Mouse (Mus musculus) erythroblast, embryonic 14.5 days (primary cell): ENCODE data around the gene Vcam1. TPM values are rescaled to one million over a fixed set of nuclear protein-coding genes. Genes with fewer than 3 reads are reported as not detected.

ENCODE experiments used
- H3K27me3 ChIP-seq: 2 replicates; pipeline ENCODE4 v1.6.1; 2012; ENCODE audit warnings: inconsistent platforms; ENCODE audit not compliant: control insufficient read depth
- H3K36me3 ChIP-seq: 2 replicates; pipeline ENCODE4 v1.6.1; 2012; ENCODE audit warnings: mild to moderate bottlenecking, inconsistent platforms; ENCODE audit not compliant: control insufficient read depth
- H3K4me1 ChIP-seq: 2 replicates; pipeline ENCODE4 v1.6.1; 2012; ENCODE audit warnings: inconsistent platforms; ENCODE audit not compliant: control insufficient read depth
- H3K4me3 ChIP-seq: replicated peaks from 2 replicates; pipeline ENCODE3; 2012; ENCODE audit warnings: moderate library complexity, mild to moderate bottlenecking, inconsistent platforms
- H3K9me3 ChIP-seq: 2 replicates; pipeline ENCODE4 v1.6.1; 2012; ENCODE audit warnings: low read length, inconsistent platforms, mixed read lengths; ENCODE audit not compliant: control insufficient read depth
- GATA1 ChIP-seq: IDR thresholded peaks from 2 replicates; pipeline ENCODE4 v1.6.1; 2012; ENCODE audit warnings: low read length, inconsistent platforms, mixed read lengths
- TAL1 ChIP-seq: IDR thresholded peaks from 3 replicates; pipeline ENCODE4 v1.6.1; 2012; ENCODE audit warnings: low read length, inconsistent platforms, mixed read lengths
- polyA plus RNA-seq: library from polyadenylated mRNA; stranded (reverse); fragments of >175 nt; gene quantifications from 2 replicates; pipeline ENCODE4 v1.2.3, GENCODE M21; 2012

Vcam1 gene
- polyA plus RNA-seq, 1 experiment, result 0.16 TPM

GRCm38 (mm10) chr3:116078490-116078889 lies 51.0 kb downstream of the Vcam1 start:
- H3K4me3 ChIP-seq, result no peak overlapping the region
- no peaks in the 10 kb centered on the region for H3K9me3 ChIP-seq
- H3K4me1 ChIP-seq, result no peaks in the 10 kb centered on the region
- H3K27me3 ChIP-seq, result no peaks in the 10 kb centered on the region
- H3K36me3 ChIP-seq, result no peaks in the 10 kb centered on the region
- TF ChIP-seq GATA1, result no peak
- TF ChIP-seq TAL1, result no peak

DNA sequence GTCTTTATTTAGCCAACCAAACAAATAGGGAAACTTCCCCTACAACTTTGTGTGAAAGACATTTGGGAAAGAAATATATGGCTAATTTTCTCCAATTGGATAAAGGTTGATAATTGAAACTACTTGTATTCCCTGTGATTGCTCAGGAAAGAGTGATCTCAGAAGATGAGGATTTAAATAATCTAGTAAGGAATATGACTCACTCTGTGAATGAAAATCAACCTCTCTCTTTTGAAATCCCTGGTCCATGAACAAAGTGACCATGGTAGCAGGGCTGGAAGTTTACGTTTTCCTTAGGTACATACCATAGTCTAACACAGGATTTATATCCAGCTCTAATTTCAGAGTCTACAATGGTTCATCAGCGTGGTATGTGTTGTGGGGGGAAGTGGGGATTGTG lies 52.7 kb downstream of the Vcam1 start:
- Histone ChIP-seq H3K4me3 (no peak overlapping the region), H3K9me3 (no peaks in the 10 kb centered on the region), H3K27me3 (no peaks in the 10 kb centered on the region), H3K36me3 (no peaks in the 10 kb centered on the region), H3K4me1 (no peaks in the 10 kb centered on the region)
- no peak for TF ChIP-seq GATA1
- no peak for TF ChIP-seq TAL1

DNA sequence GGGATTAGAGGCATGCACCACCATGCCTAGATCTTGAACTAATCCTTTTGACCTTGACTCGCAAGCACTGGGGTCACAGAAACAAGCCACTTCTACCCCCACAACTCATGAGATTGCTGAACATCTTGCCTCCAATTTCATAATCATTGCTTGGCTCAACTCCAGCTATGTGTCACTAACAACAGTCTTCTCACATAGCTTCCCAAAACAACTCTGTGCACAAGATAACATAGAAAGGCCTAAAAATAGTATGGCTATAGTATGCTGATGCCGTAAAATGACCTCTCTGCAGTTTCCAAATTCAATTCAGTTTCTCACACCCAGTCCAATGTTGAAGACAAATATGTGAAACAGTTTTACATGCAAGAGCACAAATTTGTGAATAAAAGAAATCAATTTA lies 56.9 kb downstream of the Vcam1 start:
- Histone ChIP-seq H3K9me3 (no peaks in the 10 kb centered on the region), H3K36me3 (no peaks in the 10 kb centered on the region), H3K4me3 (no peak overlapping the region), H3K4me1 (no peaks in the 10 kb centered on the region), H3K27me3 (no peaks in the 10 kb centered on the region)
- no peak for TF ChIP-seq GATA1
- TF ChIP-seq TAL1, result no peak

DNA sequence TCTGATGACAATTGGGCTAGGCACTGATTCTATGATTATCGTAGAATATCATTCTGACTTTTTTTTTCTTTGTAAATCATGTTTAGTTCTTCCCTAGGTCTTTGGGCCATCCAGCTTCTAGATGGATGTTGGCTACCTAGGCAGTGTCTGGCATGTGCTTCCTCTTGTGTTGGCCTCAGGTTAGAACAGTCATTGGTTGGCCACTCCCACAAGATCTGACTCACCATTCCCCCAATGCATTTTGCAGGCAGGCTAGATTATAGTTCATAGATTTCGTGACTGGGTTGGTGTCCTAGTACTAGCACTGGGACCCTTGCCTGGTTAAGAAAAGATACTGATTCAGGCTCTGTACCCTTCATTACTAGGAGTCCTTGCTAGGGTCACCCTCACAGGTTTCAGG lies 67.3 kb downstream of the Vcam1 start:
- no peak overlapping the region for H3K4me3 ChIP-seq
- H3K4me1 ChIP-seq, result no peaks in the 10 kb centered on the region
- H3K36me3 ChIP-seq, result no peaks in the 10 kb centered on the region
- TF ChIP-seq GATA1, result no peak
- no peak for TF ChIP-seq TAL1
- H3K9me3 ChIP-seq, result no peaks in the 10 kb centered on the region
- no peaks in the 10 kb centered on the region for H3K27me3 ChIP-seq

- TF ChIP-seq GATA1, result no peak
- no peak for TF ChIP-seq TAL1
- H3K9me3 ChIP-seq, result no peaks in the 10 kb centered on the region
- no peaks in the 10 kb centered on the region for H3K4me1 ChIP-seq
- H3K36me3 ChIP-seq, result no peaks in the 10 kb centered on the region
- no peaks in the 10 kb centered on the region for H3K27me3 ChIP-seq
- H3K4me3 ChIP-seq, result no peak overlapping the region
Observed at GRCm38 (mm10) chr3:116060320-116060719, 69.2 kb downstream of the Vcam1 start.

Other genes with a start within 250 kb of the Vcam1 start
- gene Dph5, start 241.9 kb downstream of the Vcam1 start, polyA plus RNA-seq, result 0.12 and 0.14 TPM in 2 replicates
- 0.02 and 0.05 TPM in 2 replicates for gene Slc30a7, start 122.3 kb downstream of the Vcam1 start, polyA plus RNA-seq
- not detected in 2 replicates for gene Extl2, start 122.2 kb downstream of the Vcam1 start, polyA plus RNA-seq
- gene Gpr88, start 123.8 kb upstream of the Vcam1 start, polyA plus RNA-seq, result not detected in 2 replicates